Mouse (Mus musculus) embryonic facial prominence, embryonic 10.5 days (tissue): Measurements from ENCODE around the gene Gm9887. TPM values are rescaled to one million over a fixed set of nuclear protein-coding genes. Genes with fewer than 3 reads are reported as not detected.

Experiments used
- microRNA-seq: library from miRNA; unstranded; fragments of <30 nt; microRNA quantifications from one replicate; pipeline ENCODE4, GENCODE M21; 2017
- polyA plus RNA-seq: library from polyadenylated mRNA; unstranded; fragments of >200 nt; fragmentation: Nextera tagmentation; extraction: Ambion mirVana; gene quantifications from 2 replicates; pipeline ENCODE4 v1.2.1, GENCODE M21; 2016

The Gm9887 gene
- polyA plus RNA-seq, 1 experiment from 2014 or later = 0.90 TPM

Small RNA genes lying within 50 kb of the gene (microRNA-seq; reads per million reads assigned to microRNA genes)
- gene Gm47299 (not detected), gene Gm47305 (not detected)

Other genes with a start within 250 kb of the Gm9887 start
- 1,397 and 1,430 TPM in 2 replicates for gene Rps29, start 213.3 kb downstream of the Gm9887 start, polyA plus RNA-seq
- gene Lrr1, start 203.6 kb downstream of the Gm9887 start, polyA plus RNA-seq = 29.4 and 31.2 TPM in 2 replicates
- gene Rpl36al, start 188.4 kb downstream of the Gm9887 start, polyA plus RNA-seq = 553 and 593 TPM in 2 replicates
- 29.6 and 30.4 TPM in 2 replicates for gene Mgat2, start 188.3 kb downstream of the Gm9887 start, polyA plus RNA-seq
- 57.7 and 57.9 TPM in 2 replicates for gene Gm49383, start 175.4 kb downstream of the Gm9887 start, polyA plus RNA-seq
- gene Dnaaf2, start 174.0 kb downstream of the Gm9887 start, polyA plus RNA-seq = 15.4 and 17.0 TPM in 2 replicates
- 48.2 and 49.0 TPM in 2 replicates for gene Gm49384, start 168.2 kb downstream of the Gm9887 start, polyA plus RNA-seq
- 28.8 and 32.0 TPM in 2 replicates for gene Pole2, start 144.3 kb downstream of the Gm9887 start, polyA plus RNA-seq
- gene Klhdc1, start 131.3 kb downstream of the Gm9887 start, polyA plus RNA-seq = 1.8 and 4.0 TPM in 2 replicates
- 205 and 213 TPM in 2 replicates for gene Klhdc2, start 75.8 kb downstream of the Gm9887 start, polyA plus RNA-seq
- gene Nemf, start 15.3 kb downstream of the Gm9887 start, polyA plus RNA-seq = 95.0 and 98.7 TPM in 2 replicates
- gene Arf6, start 308 bp downstream of the Gm9887 start, polyA plus RNA-seq = 37.4 and 38.7 TPM in 2 replicates
- gene Vcpkmt, start 210.6 kb upstream of the Gm9887 start, polyA plus RNA-seq = 36.6 and 37.5 TPM in 2 replicates